Mouse (Mus musculus): ENCODE data around the gene Gm20708. TPM values are rescaled to one million over a fixed set of nuclear protein-coding genes. Genes with fewer than 3 reads are reported as not detected.

Gm20708 gene
- polyA plus RNA-seq, 1 experiment, result 0.25 TPM

DNA sequence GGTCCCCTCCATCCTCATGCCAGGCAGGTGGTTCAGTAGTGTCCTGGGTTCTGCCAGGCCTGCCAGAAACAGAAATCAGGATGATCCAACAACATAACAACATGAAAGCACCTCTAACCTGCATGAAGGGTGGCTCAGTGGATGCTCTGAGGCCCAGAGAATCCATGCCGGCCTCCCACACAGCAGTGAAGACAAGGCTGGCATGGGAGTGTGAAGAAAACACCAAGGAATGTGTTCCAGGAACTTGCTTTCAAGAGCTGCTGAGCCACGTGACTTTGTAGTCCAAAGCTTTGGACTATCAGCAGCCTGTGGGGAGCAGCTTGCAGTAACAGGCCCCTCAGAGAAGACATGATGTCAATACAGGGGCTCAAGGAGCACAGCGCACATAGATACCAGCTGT is 43.2 kb upstream of the Gm20708 start:
- WGBS, result 91% methylated on average over 3 of the region's 3 CpGs

GRCm38 (mm10) chr11:117768725-117769682 is 40.5 kb upstream of the Gm20708 start:
- peak in 1 of 2 experiments; percentile 3 for DNase-seq (ENCODE audit: low read depth in 1 of 2, low spot score in 2 of 2)
- Histone ChIP-seq H3K4me1 (ENCODE audit: control insufficient read depth, insufficient read depth, insufficient read length) (no peaks in the 10 kb centered on the region; the same call in 1 of the 2 replicates), H3K27me3 (ENCODE audit: control insufficient read depth, insufficient read depth, low read length) (no peaks in the 10 kb centered on the region), H3K36me3 (ENCODE audit: control insufficient read depth, insufficient read depth, low read length) (peaks cover 57% of the 10 kb centered on the region), H3K4me3 (ENCODE audit: extremely low read depth, insufficient read depth, insufficient read length) (no peak overlapping the region), H3K27ac (ENCODE audit: insufficient read depth, low read length) (no peak overlapping the region)
- no peak for TF ChIP-seq CTCF (IDR thresholded peaks at IDR 0.05; ENCODE audit: extremely low read depth, insufficient read depth, insufficient read length, insufficient replicate concordance)
- WGBS, result 89% methylated on average over 20 of the region's 20 CpGs

More for the DNA sequence above, 43.2 kb upstream of the Gm20708 start:
- Histone ChIP-seq H3K4me3 (ENCODE audit: extremely low read depth, insufficient read depth, insufficient read length) (no peak overlapping the region), H3K4me1 (ENCODE audit: control insufficient read depth, insufficient read depth, insufficient read length) (peaks cover 4% of the 10 kb centered on the region; the same call in 1 of the 2 replicates), H3K27me3 (ENCODE audit: control insufficient read depth, insufficient read depth, low read length) (no peaks in the 10 kb centered on the region), H3K27ac (ENCODE audit: insufficient read depth, low read length) (no peak overlapping the region), H3K36me3 (ENCODE audit: control insufficient read depth, insufficient read depth, low read length) (peaks cover 45% of the 10 kb centered on the region)
- TF ChIP-seq POLR2A (IDR thresholded peaks at IDR 0.05; ENCODE audit: low read depth, low read length) (no peak), CTCF (IDR thresholded peaks at IDR 0.05; ENCODE audit: extremely low read depth, insufficient read depth, insufficient read length, insufficient replicate concordance) (no peak)
- no peak for DNase-seq (ENCODE audit: low read depth in 1 of 2, low spot score in 2 of 2)

DNA sequence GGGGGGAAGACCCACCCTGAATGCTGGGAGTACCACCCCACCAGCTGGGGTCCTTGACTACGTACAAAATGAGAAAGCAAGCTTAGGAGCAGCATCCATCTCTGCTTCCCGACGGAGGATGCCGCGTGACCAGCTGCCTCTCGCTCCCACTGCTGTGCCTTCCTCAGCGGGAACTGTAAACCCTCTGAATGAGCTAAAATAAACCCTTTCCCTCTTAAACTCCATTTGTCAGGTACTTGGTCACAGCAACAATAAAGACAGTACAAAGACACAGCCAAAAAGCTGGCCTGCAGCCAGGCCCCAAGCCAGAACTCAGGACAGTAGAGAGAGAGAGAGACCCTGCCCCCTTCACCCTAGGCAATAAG is 39.8 kb upstream of the Gm20708 start:
- H3K36me3 ChIP-seq (ENCODE audit: control insufficient read depth, insufficient read depth, low read length), result peaks cover 58% of the 10 kb centered on the region
- no peak overlapping the region for H3K4me3 ChIP-seq (ENCODE audit: extremely low read depth, insufficient read depth, insufficient read length)
- 93% methylated on average over 7 of the region's 7 CpGs for WGBS
- H3K27ac ChIP-seq (ENCODE audit: insufficient read depth, low read length), result no peak overlapping the region
- no peaks in the 10 kb centered on the region; the same call in 1 of the 2 replicates for H3K4me1 ChIP-seq (ENCODE audit: control insufficient read depth, insufficient read depth, insufficient read length)
- TF ChIP-seq CTCF (IDR thresholded peaks at IDR 0.05; ENCODE audit: extremely low read depth, insufficient read depth, insufficient read length, insufficient replicate concordance), result no peak
- TF ChIP-seq POLR2A (IDR thresholded peaks at IDR 0.05; ENCODE audit: low read depth, low read length), result no peak
- H3K27me3 ChIP-seq (ENCODE audit: control insufficient read depth, insufficient read depth, low read length), result no peaks in the 10 kb centered on the region
- no peak for DNase-seq (ENCODE audit: low read depth in 1 of 2, low spot score in 2 of 2)

DNA sequence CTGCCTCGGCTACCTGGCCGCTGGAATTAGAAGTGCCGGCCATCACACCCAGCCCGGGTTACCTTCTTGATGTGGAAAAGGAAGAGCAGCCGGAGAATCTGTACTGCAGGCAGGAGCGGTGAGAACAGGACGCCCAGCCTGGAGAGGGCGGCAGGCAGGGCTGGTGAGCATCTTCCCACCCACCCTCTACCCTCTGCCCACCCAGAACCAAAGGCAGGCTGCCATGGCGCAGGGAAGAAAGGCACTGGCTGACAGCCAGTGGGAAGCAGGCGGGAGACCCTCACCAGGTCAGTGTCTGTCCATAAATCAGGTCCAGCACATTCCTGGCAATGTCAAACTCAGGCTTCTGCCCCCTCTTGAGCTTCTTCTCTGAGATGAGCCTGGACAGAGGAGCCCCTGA is 39.1 kb upstream of the Gm20708 start:
- no peak for DNase-seq (ENCODE audit: low read depth in 1 of 2, low spot score in 2 of 2)
- no peak overlapping the region for H3K4me3 ChIP-seq (ENCODE audit: extremely low read depth, insufficient read depth, insufficient read length)
- H3K27me3 ChIP-seq (ENCODE audit: control insufficient read depth, insufficient read depth, low read length), result no peaks in the 10 kb centered on the region
- WGBS, result 97% methylated on average over 10 of the region's 10 CpGs
- no peaks in the 10 kb centered on the region; the same call in 1 of the 2 replicates for H3K4me1 ChIP-seq (ENCODE audit: control insufficient read depth, insufficient read depth, insufficient read length)
- TF ChIP-seq POLR2A (IDR thresholded peaks at IDR 0.05; ENCODE audit: low read depth, low read length), result no peak
- TF ChIP-seq CTCF (IDR thresholded peaks at IDR 0.05; ENCODE audit: extremely low read depth, insufficient read depth, insufficient read length, insufficient replicate concordance), result no peak
- H3K27ac ChIP-seq (ENCODE audit: insufficient read depth, low read length), result no peak overlapping the region
- peaks cover 58% of the 10 kb centered on the region for H3K36me3 ChIP-seq (ENCODE audit: control insufficient read depth, insufficient read depth, low read length)

DNA sequence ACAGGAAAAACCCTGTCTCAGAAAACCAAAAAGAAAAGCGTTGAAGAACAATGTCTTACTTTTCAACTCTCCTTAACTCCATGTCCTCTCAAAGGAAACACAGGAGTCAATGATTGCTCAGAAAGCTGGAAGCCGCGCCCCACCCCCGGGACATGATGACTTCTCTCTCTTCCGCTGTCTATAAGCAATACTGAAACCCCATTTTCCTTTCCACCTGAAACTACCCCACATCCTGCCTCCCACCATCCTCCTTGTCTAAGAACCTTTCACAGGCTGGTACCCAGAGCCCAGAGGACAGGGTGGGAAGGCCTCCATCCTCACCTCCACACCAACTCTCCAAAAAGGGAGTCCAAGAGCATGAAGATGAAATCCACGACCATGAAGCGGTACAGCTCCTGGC is 37.1 kb upstream of the Gm20708 start:
- H3K4me3 ChIP-seq (ENCODE audit: extremely low read depth, insufficient read depth, insufficient read length), result no peak overlapping the region
- H3K27ac ChIP-seq (ENCODE audit: insufficient read depth, low read length), result no peak overlapping the region; the same call in 1 of the 2 replicates
- WGBS, result 79% methylated on average over 7 of the region's 7 CpGs
- DNase-seq (ENCODE audit: low read depth in 1 of 2, low spot score in 2 of 2), result no peak
- H3K36me3 ChIP-seq (ENCODE audit: control insufficient read depth, insufficient read depth, low read length), result peaks cover 60% of the 10 kb centered on the region
- H3K4me1 ChIP-seq (ENCODE audit: control insufficient read depth, insufficient read depth, insufficient read length), result peaks cover 6% of the 10 kb centered on the region; the same call in 1 of the 2 replicates
- TF ChIP-seq POLR2A (IDR thresholded peaks at IDR 0.05; ENCODE audit: low read depth, low read length) (no peak), CTCF (IDR thresholded peaks at IDR 0.05; ENCODE audit: extremely low read depth, insufficient read depth, insufficient read length, insufficient replicate concordance) (no peak)
- H3K27me3 ChIP-seq (ENCODE audit: control insufficient read depth, insufficient read depth, low read length), result no peaks in the 10 kb centered on the region

- peaks cover 18% of the 10 kb centered on the region; the same call in 1 of the 2 replicates for H3K4me1 ChIP-seq (ENCODE audit: control insufficient read depth, insufficient read depth, insufficient read length)
- H3K27ac ChIP-seq (ENCODE audit: insufficient read depth, low read length), result no peak overlapping the region
- no peak for DNase-seq (ENCODE audit: low read depth in 1 of 2, low spot score in 2 of 2)
- WGBS, result 94% methylated on average over 10 of the region's 10 CpGs
- H3K4me3 ChIP-seq (ENCODE audit: extremely low read depth, insufficient read depth, insufficient read length), result no peak overlapping the region
- H3K36me3 ChIP-seq (ENCODE audit: control insufficient read depth, insufficient read depth, low read length), result peaks cover 57% of the 10 kb centered on the region
- TF ChIP-seq POLR2A (IDR thresholded peaks at IDR 0.05; ENCODE audit: low read depth, low read length) (no peak), CTCF (IDR thresholded peaks at IDR 0.05; ENCODE audit: extremely low read depth, insufficient read depth, insufficient read length, insufficient replicate concordance) (no peak)
- no peaks in the 10 kb centered on the region for H3K27me3 ChIP-seq (ENCODE audit: control insufficient read depth, insufficient read depth, low read length)
Measured at GRCm38 (mm10) chr11:117774925-117775324, 34.5 kb upstream of the Gm20708 start.

- no peak for DNase-seq (ENCODE audit: low read depth in 1 of 2, low spot score in 2 of 2)
- Histone ChIP-seq H3K4me3 (ENCODE audit: extremely low read depth, insufficient read depth, insufficient read length) (no peak overlapping the region), H3K27ac (ENCODE audit: insufficient read depth, low read length) (no peak overlapping the region), H3K27me3 (ENCODE audit: control insufficient read depth, insufficient read depth, low read length) (no peaks in the 10 kb centered on the region), H3K4me1 (ENCODE audit: control insufficient read depth, insufficient read depth, insufficient read length) (peaks cover 18% of the 10 kb centered on the region; the same call in 1 of the 2 replicates), H3K36me3 (ENCODE audit: control insufficient read depth, insufficient read depth, low read length) (peaks cover 51% of the 10 kb centered on the region)
- WGBS, result 55% methylated on average over 10 of the region's 13 CpGs
- TF ChIP-seq CTCF (IDR thresholded peaks at IDR 0.05; ENCODE audit: extremely low read depth, insufficient read depth, insufficient read length, insufficient replicate concordance), result no peak
- TF ChIP-seq POLR2A (IDR thresholded peaks at IDR 0.05; ENCODE audit: low read depth, low read length), result no peak
Measured at GRCm38 (mm10) chr11:117775540-117775939, 33.9 kb upstream of the Gm20708 start.

All from spleen, adult 2 months (tissue).